Mouse (Mus musculus) urinary bladder, adult 2 months (tissue): ENCODE results near the gene Acss1. TPM values are rescaled to one million over a fixed set of nuclear protein-coding genes. Genes with fewer than 3 reads are reported as not detected.

Experiments used
- DNase-seq: peaks from one replicate; pipeline ENCODE4 v3.0.0; 2022; ENCODE audit warnings: low spot score
- polyA plus RNA-seq: library from polyadenylated mRNA; depleted of rRNA; stranded (reverse); fragments of >200 nt; gene quantifications from 2 replicates; pipeline ENCODE4 v1.2.3, GENCODE M21; 2012

Gene Acss1
- polyA plus RNA-seq, 1 experiment = 9.2 TPM

DNA sequence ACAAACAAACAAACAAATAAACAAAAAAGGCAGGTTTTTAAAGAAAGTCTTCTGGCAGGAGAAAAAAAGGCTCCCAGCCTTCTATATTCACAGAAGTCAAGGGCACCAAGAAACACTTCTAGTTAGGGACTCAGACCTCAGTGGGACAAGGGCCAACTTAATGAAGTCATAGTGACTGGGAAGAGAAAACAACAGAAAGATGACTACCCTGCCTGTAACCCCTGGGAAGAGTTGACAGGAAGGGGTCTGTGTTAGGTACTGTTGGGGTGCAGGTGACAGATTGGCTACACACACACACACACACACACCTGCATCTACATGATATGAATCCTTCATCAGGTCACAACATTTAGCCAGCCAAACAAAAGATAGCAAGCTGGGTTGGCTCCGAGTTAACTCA lies 25.1 kb downstream of the Acss1 start:
- DNase-seq = no peak

DNA sequence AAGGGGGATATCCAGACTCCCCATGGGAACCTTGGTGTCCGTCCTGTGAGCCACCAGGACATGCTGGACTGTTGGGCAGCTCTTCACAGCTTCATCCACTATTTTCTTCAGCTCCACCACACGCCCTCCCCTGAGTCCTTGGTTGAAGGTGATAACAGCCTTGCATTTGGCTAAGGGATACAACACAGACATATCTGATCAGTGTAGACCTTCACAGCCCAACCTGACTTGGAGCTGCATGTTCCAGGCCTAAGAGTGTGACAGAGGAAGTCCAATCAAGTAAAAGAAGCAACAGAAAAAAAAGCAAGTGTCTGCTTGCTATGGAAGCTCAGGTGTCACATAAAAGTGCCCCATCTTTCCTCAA lies 29.9 kb downstream of the Acss1 start:
- DNase-seq = no peak

DNA sequence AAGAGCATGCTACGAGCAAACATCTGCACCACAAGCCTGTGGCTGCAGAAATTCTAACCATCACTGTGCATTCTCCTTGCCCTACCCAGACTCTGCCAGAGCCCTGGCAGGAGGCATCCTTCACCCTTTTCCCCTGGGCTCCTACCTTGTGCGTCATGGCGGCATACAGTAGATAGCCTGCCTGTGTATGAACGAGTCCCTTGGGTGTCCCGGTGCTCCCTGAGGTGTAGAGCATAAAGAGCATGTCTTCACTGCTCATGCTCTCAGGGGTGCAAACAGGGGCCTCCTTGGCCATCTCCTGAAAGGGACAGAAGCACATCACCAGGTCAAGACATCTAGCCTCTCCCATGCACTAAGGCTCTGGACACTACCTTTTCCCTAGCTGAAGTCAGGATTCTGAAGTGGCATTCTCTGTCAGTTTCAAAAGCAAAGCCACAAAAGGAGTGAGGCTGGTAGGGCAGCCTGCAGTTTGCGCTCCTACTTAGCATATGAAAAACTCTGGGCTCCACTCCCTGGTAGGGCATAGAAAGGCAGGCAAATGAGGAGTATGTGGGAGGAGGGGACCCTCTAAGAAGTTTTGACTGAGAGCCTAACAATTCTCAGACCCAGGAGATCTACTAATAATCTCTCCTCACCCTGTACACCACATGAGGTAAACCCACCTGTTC lies 30.5 kb downstream of the Acss1 start:
- DNase-seq = no peak

DNA sequence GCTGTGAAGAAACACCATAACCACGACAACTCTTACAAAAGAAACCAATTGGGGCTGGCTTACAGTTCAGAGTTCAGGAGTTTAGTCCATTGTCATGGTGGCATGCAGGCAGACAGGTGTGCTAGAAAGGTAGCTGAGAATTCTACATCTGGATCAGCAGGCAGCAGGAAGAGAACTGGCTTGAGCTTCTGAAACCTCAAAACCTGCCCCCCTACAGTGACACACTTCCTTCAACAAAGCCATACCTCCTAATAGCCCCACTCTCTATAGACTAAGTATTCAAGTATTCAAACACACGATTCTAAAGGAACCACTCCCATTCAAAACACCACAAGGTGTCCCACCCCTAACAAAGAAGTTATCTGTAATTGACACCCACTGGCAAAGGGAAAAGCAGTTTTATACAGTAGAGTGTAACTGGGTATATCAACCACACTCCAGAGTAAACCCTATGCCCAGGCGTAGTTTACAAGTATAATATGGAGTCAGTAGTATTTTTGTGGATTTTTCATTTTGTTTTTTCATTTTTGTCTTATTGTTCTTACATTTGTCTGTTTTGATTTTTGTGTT lies 32.3 kb downstream of the Acss1 start:
- DNase-seq = no peak

DNA sequence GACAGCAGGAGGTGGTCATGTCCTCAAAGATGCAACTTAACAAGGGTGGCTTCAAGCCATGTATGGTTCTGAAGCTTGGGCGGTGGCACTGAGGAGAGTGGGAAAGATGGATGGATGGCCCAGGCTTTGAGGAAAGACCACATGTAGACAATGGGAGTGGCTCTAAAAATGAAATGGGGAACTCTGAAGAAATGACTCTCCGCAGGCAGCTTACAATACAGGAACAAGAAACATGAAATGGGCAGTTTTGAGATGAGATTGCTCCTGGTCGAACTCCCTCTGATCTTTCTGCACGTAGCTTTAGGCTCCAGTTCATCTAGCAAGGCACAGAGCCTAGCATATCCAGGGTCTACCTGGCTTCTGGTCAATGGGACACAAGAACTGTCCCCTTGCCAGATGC lies 39.0 kb downstream of the Acss1 start:
- DNase-seq = no peak

DNA sequence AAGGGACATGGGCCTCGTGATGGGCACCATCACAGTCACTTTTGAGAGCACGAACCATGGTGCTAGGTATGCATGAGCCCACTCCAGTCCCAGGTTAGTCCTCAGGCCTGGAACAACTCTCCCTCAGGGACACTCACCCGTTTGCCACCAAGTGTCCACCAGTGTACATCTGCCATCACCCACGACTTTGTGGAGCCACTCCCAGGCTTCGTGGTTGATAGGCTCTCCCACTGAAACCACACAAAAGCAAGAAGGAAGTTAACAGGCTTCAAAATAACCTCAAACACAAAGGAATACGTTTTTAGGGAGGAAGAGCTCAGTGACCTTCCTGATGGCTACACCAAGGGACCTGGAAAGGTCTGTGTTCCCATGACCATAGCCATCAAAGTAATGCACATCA lies 41.2 kb downstream of the Acss1 start:
- DNase-seq = no peak

DNA sequence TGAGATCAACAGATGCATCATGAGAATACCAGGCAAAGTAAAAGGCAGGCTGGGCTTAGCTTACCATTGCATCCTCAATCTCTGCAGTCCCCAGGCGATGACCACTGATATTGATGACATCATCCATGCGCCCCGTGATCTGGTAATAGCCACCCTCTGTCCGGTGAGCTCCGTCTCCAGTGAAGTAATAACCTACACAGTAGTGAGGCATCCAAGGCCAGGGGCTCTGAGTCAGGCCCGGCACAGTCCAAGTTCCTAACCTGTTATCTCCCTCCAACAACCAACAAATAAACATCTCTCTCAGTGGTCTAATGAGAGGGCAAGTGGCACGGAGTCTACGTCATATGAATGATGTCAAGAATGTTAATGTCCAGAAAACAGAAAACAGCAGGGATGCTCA lies 43.4 kb downstream of the Acss1 start:
- DNase-seq = no peak

DNA sequence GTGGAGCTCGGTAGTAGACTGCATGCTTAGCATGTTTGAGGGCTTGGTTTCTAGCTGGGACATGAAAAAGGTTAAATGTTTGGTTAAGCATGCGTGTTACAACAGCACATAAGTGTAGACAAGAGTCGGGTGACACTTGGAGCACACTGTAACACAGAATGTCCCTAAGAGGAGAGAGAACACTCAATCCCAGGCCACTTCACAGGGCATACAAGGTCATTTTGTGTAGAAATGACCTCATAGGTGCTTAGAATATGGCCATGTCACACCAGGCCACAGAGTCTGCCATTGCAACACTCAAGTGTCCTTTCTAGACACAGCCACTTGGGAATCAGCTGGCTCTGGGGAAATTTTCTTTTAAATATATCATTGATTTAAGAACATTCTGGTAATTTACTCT lies 44.3 kb downstream of the Acss1 start:
- DNase-seq = no peak

DNA sequence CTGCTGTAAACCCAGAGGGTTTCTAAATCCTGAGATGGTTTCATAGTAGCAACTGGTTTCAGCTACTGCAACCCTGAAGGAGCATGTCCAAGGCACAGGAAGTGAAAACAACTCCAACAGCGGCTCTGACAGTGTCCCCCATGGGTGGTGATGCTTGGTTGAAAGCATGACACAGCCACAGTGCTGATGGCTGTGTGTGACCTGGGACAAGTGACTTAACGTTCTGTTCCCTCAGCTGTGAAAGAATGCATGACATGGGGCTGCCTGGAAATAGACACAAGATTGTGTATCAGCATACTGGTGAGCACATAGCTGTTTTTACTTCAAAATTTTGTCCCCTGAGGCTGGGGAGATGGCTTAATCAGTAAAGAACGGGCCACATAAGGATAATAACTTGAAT lies 46.6 kb downstream of the Acss1 start:
- no peak for DNase-seq

DNA sequence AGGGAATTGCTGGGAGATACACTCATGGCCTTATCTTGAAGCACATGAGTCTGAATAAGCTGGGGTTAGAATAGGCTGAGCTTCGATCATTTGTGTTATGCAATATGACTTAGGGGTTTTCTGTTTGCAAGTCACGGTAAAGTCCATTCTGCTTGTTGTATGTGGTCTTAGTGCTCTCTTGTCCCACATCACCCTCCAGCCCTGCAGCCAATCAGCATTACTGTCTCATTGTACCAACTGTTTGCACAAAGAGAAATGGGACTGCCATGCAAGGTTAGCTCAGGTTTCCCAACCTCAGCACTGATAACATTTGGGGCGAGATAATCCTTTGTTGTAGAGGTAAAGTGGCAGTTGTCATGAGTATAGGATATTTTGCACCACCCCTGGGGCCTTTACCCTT lies 58.2 kb downstream of the Acss1 start:
- DNase-seq = no peak

DNA sequence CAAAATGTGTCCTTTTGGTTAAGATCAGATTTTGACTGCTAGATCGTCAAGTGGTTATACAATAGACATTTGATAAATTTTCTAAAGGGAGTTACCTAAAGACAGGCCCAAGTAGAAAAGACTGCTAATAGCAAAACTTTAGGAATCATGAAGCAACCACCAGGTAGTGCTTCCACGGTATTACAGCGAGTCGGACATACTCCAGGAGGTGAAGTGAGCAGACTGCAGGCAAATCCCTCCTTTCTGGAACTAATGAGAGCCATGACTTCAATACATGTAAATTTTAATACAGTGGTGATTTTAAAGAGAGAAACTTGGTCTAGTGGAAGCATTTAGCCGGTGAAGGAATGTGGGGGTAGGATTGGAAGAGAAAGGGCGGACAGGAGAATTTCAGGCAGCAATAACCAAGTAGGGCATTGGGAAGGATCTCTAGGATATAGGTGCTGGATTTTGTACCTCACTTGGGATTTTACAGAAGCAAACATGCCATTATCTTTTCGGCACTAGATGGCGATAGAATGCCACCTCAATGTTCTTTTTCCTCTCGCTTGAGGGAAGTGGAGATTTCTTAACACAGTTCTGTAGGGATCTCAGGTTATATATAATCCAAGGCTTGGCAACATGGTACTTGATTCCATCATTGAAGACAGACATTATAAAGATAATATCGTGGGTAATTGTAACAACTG lies 59.3 kb downstream of the Acss1 start:
- DNase-seq = no peak

DNA sequence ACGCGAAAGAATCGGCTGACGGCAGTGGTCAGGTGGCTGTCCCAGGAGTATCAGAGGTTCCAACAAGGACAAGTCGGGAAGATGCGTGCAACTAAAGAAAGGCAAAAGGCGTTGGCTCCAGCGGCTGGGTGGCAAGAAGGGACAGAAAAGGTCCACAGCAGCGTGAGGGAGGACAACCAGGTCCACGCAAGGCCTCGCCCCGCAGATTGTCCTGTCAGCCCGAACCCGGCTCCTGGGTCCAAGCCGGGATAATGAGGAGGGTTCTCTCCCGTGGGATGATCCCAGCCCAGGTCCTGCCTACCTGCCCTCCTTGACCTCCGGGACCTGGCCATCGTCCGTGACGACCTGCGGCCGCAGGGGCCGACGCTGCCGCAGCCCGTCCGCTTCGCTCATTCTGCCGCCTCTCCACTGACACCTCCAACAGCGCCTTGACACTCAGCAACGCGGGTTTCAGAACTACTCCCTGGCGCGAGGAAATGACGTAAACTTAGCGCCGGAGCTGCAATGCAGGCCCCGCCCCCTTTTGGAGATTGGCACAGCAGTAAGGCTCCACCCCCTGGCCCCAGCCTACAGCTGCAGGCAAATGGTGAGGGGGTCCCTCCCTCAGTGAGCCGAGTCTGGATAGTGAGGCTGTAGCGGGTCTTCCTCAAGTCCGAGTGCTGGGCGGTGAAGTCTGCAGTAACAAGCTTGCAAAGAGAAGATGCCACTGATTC lies 60.1 kb downstream of the Acss1 start, which contains the start of gene Apmap:
Gene Apmap (minus strand): TSS at position 481 of the 713 bp plus-strand sequence.
- peak; percentile 82 for DNase-seq

DNA sequence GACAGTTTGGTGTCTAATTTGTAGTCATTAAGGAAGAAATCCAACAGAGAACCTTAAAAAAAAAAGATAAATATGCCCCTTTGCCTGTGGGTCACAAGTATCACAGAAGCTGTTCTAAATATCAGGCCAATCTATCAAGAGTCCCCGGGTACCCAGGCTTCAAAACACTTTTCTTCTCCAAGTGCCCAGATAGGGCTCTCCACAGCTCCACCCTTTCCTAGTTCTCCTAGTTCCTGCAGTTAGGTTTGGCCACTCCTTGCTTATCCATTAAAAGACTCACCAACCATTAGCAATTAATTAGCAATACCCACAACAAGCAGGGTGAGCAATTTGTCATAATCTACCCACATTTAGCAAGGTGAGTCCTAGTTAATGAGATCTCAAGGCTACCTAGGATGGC lies 61.2 kb downstream of the Acss1 start:
- DNase-seq = no peak

DNA sequence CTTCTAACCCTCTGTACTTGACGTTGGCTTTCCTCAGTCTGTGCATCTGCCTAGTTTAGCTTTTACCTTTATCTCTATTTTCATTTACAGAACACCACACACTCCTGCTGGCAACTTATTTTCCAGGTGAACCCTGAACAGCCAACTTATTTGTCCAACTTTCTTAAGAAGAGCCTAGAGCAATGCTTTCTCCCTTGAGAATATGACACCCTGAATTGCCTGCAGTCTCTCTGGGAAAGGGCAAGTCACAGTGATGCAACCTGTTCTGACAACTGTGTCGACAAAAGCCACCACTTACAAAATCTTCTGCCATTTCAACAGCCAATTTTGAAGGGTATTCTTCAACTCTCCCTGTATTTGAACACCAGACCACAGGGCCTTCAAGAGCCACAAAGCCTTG lies 63.5 kb downstream of the Acss1 start:
- no peak for DNase-seq

DNA sequence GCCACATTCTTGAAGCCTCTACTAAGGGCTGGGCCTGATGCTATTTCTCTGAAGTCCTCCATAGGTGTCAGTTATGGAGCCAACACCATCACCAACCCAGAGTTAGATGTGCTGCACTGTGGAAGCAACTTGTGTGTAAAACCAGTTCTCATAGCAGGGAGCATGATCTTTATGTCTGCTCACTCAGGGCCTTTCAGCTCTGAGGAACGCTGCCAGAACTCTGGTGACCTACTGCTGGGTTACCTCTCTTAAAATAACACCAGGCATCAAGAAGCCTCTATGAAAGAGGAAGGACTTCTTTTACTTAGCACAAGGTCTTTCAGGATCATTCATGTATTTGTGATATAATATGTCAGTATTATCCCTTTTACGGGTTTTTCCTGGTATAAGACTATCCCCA lies 66.1 kb downstream of the Acss1 start:
- DNase-seq = no peak

DNA sequence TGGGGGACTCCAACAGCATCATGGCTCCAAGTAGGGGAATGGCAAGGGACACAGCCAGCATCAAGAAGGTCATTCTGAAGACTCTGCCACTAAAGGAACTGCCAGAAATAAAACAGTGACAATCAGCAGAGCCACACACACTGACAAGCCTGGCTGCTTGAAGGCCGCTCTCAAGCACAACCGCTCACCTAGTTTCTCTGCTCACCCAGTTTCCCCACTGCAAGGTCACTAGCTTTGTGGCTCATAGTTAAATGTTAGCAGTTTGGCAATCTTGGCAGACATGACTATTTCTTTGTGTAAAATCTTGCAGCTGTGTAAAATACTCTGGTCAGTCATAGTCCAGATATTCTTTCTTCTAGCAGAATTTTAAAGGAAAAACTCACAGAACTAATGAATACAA lies 68.0 kb downstream of the Acss1 start:
- no peak for DNase-seq

DNA sequence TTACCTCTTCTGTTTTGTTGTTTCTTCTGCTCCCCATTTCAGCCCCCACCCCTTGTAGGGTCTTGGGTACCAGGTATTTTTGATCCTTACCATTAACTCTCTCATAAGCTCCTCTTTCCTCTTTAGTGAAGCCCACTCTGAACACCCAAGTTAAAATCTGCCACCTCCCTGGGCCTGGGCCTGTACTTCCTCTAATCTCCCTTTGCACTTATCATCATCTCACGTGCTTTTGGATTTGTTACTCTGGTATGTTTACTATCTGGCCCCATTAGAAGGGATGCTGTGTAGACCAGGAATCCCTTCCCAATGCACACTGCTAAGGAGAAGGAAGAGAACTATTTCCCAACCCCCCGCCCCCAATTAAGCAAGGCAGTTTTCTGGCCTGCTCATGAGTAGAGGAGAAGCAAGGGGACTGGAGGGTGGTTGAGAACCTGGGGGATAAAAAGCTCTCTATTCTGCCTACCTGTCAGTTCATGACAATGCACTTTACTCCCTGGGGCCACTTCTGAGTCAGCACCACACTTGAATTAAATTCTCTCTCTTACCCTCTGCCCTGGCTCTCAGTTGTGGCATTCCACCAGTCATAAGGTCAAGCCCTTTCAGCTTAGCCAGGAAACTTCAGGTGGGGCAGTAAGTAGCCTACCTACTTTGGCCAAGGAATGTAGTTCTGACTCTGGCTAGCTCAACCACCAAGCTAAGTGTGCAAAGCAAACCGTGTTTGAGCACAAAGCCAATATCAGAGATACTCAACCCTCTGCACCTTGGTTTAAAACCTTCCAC lies 72.7 kb downstream of the Acss1 start:
- no peak for DNase-seq

DNA sequence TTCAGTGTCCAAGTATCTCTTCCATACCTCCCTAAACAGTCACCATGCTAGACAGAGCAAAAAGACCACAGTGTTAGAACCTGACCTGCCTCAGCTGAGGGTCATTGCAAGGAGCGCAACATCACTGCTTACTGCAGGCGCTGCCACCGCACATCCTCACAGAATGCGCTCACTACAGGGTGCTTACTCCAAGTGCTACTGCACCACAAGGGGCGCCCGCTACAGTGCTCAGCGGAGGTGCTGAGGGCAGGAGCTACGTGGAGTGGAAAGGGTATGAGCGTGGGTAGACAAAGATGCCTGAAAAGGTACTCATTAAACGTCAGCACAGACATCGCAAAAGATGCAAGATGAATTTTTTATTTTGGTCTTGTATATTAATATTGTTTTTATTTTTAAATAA lies 79.2 kb downstream of the Acss1 start:
- no peak for DNase-seq

DNA sequence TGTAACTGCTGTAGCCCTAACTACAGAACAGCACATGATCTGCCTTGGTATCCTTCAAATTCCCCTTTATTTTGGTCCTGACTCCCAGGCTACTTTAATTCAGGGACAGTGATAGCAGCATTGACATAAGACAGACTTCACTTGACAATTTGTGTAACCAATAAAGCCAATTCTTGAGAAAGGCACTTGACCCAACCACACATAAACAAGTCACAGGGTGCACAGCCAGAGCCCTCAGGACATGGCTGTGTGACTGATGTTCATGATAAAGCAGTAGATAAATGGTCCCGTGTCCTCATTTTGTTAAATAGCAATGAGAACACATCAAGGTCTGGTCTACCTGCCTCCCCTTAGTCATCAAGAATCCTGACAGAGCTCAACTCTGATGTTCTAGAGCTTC lies 88.7 kb downstream of the Acss1 start:
- no peak for DNase-seq

DNA sequence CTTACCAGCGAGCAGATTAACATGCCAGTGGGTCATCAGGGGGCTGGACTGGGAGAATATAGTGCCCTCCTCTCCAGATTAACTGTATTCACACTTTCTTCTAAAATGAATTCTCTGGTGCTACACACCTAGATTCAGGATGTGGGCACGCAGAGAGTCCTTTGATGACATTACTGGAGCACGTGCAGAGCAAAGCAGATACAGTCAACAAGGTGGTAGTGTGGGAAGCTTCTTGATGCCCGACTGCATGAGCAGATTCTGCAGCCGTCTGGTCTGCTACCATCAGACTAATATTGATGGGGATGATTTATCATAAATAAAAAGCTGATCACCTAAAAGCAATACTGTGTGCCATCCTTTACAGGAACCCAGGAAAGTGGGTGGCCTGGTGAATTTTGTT lies 89.7 kb downstream of the Acss1 start:
- DNase-seq = no peak

DNA sequence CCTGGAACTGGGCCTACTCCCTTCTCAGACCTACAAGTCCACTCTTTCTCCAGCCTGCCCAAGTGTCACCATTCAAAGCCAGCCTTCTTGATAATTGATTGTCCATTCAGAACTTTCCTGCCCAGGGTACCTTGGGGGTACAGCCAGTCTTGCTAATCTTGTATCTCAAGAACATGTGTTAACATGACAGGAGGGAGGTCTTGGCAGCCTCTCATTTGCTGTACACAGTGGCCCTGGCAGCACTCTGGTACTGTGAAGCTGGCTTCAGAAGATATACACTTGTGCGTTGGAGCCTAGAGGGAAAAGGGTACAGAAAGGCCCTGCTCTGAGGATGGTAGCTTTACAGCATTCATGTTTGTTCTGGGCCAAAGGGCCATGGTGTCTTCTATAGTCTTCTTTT lies 92.0 kb downstream of the Acss1 start:
- DNase-seq = no peak

DNA sequence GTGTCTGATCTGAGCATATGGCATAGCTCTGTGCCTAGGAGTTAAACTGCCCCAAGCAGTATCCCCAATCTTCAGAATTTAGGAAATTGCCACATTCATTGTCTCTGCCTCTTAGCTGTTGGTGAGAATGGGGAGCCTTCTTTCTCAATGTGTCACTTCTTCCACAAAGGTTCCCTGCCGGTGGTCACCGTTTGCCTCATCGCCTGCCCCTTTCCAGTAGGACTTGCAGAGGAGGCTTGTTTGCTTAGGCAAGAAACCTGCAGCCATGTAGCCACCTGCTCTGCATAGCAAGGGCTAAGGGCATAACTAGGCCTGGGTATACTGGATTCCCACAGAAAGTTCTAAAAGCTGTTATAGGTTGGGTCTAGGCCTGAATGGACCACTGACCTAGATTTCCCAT lies 95.8 kb downstream of the Acss1 start:
- no peak for DNase-seq
